Mouse (Mus musculus) heart, adult 10 weeks (tissue): ENCODE measurements around the gene Olfr654. TPM values are rescaled to one million over a fixed set of nuclear protein-coding genes. Genes with fewer than 3 reads are reported as not detected.

Source experiments
- polyA plus RNA-seq: library from polyadenylated mRNA; stranded (reverse); fragments of 350-450 nt; fragmentation: Illumina TruSeq; extraction: RNeasy Lipid Tissue Mini Kit (QIAGEN cat#74804); gene quantifications from one replicate; pipeline ENCODE4 v1.2.3, GENCODE M21; 2014; ENCODE audit warnings: low read depth, low replicate concordance

Gene Olfr654
- polyA plus RNA-seq: not detected

GRCm38 (mm10) chr7:104586725-104587124, at the start of gene Olfr654:
Olfr654 (plus strand) TSS chr7:104587025.

GRCm38 (mm10) chr7:104549833-104550232, 37.0 kb upstream of the Olfr654 start, which contains the start of gene Olfr651:
Olfr651 (plus strand) TSS chr7:104550133.

DNA sequence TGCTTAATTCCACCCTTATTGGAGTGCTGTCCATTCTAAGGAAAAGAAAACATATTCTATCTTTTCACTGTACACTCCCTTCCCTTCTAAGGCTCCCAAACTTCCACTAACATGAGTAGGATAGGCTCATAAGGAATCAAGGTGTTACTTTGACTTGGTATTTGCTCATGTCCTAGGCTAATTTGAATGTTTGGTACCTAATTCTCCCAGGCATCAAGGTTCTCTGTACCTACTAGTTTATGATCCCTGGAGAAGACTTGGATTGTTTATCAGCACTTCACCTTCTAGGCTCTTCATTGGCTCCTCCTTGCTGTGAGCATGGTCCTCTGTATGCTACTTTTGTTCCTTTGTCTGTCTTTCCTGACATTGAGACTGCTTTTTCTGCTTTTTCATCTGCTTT, 26.2 kb upstream of the Olfr654 start, which contains the start of gene Olfr652:
Olfr652 (plus strand) TSS at position 301 of the 400 bp plus-strand sequence.

GRCm38 (mm10) chr7:104577014-104577413, 9.8 kb upstream of the Olfr654 start, which contains the start of gene Olfr653:
Olfr653 (plus strand) TSS chr7:104577314.

GRCm38 (mm10) chr7:104601679-104602078, 14.9 kb downstream of the Olfr654 start, which contains the start of gene Olfr655:
Olfr655 (minus strand) TSS chr7:104601779.

DNA sequence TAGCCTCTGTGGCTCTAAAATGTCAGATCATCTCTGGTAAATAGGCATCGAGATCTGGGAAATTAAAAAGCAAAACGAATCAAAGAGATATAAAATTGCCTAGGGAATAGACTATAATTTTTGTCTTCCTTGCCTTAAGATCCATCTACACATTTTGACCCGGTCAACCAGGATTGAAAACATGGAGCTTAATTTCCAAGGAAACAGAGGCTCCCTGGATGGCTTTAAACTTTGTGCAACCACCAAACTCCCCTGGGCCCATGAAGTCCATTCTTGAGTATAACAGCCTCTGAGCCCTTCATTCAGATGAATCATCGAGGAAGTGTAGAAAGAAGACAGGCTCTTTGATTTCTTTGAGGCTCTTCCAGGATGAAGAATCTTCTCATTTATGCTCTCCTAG, 26.8 kb downstream of the Olfr654 start, which contains the start of gene Olfr656:
Olfr656 (plus strand) TSS at position 301 of the 400 bp plus-strand sequence.

DNA sequence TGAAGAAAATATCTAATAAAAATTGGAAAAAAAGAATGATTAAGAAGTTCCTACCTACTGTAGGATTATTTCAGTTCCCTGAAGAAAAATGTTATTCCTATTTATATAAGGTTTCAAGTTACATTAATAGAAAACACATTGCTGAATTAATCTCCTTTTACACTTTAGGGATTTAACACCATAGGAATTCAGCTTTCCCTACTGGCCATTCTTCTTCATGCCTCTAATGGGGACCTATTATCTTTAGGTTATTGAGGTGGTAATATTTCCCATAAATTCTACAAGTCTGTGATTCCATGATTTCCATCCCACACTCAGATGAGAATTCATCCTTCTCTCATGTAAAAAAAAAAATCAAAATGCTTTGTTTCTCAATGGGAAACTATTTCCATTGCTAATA, 37.7 kb downstream of the Olfr654 start, which contains the start of gene Olfr657:
Olfr657 (plus strand) TSS at position 301 of the 400 bp plus-strand sequence.

Other genes starting within 250 kb of the Olfr654 start
- gene Trim12c, start 233.7 kb upstream of the Olfr654 start, polyA plus RNA-seq: 8.5 TPM
- 0.24 TPM for gene Trim30b, start 217.1 kb upstream of the Olfr654 start, polyA plus RNA-seq
- gene Trim30c, start 186.2 kb upstream of the Olfr654 start, polyA plus RNA-seq: not detected
- 6.7 TPM for gene Trim30a, start 121.8 kb upstream of the Olfr654 start, polyA plus RNA-seq
- gene Trim30d, start 79.2 kb upstream of the Olfr654 start, polyA plus RNA-seq: 2.1 TPM
- not detected for gene Olfr651, start 36.9 kb upstream of the Olfr654 start, polyA plus RNA-seq
- gene Olfr652, start 26.1 kb upstream of the Olfr654 start, polyA plus RNA-seq: not detected
- gene Olfr653, start 9.7 kb upstream of the Olfr654 start, polyA plus RNA-seq: not detected
- gene Olfr655, start 14.8 kb downstream of the Olfr654 start, polyA plus RNA-seq: not detected
- gene Olfr656, start 26.9 kb downstream of the Olfr654 start, polyA plus RNA-seq: not detected
- gene Olfr657, start 37.8 kb downstream of the Olfr654 start, polyA plus RNA-seq: not detected
- gene Olfr658, start 60.3 kb downstream of the Olfr654 start, polyA plus RNA-seq: not detected
- gene Olfr659, start 79.7 kb downstream of the Olfr654 start, polyA plus RNA-seq: not detected
- not detected for gene Olfr661, start 99.5 kb downstream of the Olfr654 start, polyA plus RNA-seq
- gene Usp17le, start 190.4 kb downstream of the Olfr654 start, polyA plus RNA-seq: not detected